Mouse (Mus musculus) left cerebral cortex, adult 8-10 months (tissue): Measurements from ENCODE around the gene March10. TPM values are rescaled to one million over a fixed set of nuclear protein-coding genes. Genes with fewer than 3 reads are reported as not detected.

ENCODE experiments used
- DNase-seq, 2 experiments: peaks; one replicate each; pipeline ENCODE4 v3.0.0; 2022; ENCODE audit warnings: low spot score in 2 of 2
- total RNA-seq, 4 experiments: library from RNA; stranded (reverse); gene quantifications; 2 replicates each; pipeline ENCODE4 v1.2.4; 2022

March10 gene
- 1 to 10 TPM; 3.2 to 4.1 (median 3.9) TPM for total RNA-seq

DNA sequence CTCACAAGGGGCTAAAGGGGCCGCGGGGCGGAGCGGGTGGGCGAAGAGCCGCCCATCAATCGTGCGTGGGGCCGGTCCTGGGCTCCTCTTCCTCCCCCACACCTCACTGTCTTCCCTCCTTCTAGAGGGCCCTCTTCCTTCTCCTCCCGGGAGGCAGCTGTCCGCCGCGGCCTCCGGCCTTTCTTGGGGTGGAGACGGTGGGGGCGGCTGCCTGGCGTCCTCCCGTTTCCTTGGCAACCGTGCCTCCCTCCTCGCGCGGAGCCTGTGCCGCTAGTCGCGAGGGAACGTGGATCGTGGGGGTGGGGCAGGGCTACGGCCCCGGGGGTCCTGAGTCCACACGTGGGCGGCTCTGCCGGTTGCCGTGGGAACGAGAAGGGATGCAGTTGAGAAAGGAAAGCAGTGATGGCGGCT is at the start of gene March10:
Gene March10 (minus strand): TSS at position 239 of the 411 bp plus-strand sequence.
- DNase-seq = peak; percentile 61 to 77

DNA sequence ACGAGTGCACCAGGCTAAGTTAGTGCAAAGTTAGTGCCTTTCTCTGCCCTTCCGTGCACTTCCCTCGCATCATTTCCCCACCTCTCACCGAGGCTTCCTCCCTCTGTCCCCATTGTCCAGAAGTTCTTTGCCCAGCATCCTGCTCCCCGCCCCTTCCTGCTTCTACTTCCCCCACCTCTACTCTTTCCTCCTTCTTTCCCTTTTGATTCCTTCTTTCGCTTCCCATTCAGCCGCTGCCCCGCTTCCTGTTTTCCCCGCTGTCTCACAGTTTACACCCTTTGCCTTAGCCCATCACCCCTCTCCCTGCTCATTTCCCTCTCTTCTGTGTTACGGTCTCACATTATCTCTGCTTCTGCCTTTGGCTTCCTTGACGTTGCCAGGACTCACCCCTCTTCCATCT is 49.8 kb upstream of the March10 start:
- DNase-seq = no peak

DNA sequence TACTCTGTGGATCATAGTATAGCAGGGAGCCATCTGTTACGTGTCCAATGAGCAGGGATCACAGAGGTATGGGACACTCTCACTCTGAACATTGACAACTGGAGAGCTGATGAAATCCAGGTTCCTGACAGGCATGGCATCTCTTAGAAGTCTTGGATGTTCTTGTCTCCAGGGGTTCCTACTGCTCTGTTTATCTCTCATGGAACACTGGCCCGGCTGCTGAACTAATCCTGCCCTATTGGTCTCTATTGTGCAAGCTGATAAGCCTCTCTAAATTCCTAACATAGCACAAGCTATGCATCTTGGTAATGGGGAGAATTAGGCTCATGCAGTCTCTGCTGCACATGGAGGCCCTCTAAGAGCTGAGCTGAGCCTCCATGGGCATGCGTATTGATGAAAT is 48.5 kb upstream of the March10 start:
- no peak for DNase-seq

DNA sequence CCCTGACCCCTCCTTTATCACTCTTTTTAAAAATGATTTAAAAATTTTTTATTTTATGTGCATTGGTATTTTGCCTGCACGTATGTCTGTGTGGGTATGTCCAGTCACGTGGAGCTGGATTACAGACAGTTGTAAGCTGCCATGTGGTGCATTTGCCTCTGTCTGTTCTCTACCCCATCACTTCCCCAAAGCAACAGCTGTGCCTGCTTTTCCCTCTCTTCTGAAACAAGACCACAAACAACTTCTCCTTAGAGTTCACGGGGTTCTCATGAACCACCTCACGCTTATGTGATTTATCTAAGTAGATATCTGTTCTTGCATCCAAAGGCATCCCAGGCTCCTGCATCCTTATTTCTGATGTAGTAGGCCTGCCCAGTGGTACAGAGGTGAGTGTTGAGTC is 45.8 kb upstream of the March10 start:
- DNase-seq = no peak

DNA sequence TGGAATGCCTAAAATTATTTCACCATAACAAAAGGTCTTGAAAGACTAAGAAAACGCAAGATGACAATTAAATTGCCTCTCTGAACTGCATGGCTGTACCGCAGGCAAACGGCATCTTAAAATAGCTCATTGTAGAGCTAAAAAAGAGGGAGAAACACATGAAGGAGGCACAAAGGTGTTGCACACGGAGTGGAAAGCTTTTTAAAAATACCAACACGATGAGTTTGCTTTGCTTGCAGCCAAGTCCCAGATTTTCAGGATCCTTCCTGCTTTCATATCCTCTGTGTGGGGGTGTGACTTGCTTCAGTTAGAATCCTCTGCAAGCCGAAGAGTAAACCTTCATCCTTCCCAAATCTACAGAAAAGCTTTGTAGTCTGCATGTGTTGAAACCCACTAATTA is 41.0 kb upstream of the March10 start:
- peak in 1 of 2 experiments; percentile 68 for DNase-seq

DNA sequence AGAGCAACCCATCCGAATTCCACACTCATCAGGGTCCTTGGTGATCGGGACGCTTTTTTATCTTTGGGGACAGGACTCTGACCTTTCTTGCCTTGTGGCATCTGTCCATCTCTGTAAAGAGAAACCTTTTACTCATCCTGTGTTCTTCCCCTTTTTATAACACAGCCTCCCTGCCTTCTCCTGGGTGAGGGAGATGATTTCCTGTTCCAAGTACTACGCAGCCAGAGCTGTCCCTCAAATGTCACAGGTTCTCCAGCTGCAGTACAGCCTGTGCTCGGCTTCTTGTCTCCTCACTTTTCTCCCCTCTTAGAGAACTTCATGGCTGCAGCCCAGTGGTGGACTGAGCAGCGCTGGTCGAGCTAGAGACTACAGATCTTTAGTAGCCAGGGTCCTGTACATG is 40.1 kb upstream of the March10 start:
- no peak for DNase-seq

DNA sequence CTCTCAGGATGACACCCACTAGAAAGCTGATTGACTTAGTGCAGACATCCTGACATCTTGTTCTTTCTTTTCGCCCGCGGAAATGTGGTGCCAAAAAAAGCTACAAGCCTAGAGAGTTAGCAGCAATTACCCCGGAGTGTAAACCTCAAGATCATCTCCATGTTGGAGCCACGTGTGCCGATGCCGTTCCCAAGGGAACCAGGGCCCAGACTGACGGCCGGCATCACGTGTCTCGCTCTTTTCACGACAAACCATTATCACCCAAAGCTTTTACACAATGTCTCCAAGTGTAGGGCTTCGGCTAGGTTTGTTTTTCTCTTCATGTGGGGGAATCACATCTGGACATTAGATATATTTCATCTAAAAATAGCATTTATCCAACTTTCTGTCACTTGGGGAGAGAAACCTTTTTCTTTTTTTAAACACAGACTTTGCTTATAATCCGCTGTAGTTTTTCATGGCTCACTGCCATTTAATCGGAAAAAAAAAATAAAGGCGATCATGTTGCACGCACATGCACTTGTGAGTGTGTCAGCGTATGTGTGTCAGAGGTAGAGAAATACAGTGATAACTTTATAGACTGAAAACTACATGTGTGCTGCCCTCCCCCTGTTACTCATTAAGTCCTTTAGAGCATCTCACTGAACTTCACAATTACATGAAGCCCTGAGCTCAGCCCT is 39.2 kb upstream of the March10 start:
- DNase-seq = no peak

DNA sequence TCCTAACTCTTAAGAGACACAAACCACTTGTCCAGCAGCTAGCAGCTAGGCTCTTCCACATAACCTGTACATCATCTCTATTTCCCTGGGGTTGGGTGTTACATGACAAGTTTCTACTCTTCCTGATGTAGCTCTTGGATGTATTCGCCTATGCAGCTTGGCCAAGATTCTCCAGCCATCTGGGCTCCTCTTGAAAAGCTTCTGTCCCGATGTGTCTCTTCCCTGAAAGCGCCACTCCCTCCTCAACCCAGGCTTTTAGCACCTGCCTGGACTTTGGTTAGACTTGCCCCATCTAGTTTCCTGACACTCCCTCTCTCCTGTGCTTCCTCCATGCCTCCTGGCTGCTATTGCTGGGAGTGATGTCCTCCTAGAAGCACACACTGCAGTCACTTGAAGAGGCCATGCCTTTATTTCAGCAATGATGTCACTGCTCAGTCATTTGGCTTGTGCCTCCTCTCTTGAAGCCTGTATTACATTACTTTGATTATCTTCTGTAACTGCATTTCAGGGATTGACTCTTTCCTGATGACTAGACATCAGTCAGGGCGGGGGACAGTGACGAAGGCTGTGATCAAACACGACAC is 38.3 kb upstream of the March10 start:
- DNase-seq = no peak

DNA sequence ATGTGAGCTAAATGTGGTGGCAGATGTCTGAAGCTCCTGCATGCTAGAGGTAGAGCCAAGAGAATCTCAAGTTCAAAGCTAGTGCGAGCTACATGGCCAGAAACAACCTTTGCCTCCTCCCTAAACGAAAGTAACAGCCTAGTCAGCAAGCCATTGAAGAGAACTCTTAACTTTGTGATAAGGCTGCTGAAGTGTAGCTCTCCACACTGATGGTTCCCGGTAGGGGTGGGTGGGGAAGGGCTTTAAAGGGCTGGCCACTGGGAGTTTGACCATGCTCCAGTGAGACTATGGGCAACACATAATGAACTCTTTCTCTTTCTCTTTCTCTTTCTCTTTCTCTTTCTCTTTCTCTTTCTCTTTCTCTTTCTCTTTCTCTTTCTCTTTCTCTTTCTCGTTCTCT is 35.9 kb upstream of the March10 start:
- no peak for DNase-seq

DNA sequence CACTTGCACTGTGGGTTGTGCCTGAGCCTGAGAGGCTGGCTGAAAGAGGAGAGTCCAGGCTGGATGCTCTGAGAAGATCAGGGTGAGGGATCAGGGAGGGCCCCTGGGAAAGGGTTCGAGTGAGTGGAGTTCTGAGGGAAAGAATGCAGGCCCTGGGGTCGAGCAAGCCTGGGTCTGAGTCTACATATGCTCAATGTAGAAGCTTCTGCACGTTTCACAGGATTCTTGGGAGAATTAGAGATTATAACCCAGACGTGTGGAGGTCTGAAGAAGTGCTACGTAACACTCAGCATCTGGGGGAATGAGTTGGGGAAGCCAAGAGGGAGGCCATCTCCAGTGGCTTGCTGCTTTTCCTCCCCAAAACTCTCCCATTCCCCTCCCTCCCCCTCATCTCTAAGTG is 34.4 kb upstream of the March10 start:
- no peak for DNase-seq

DNA sequence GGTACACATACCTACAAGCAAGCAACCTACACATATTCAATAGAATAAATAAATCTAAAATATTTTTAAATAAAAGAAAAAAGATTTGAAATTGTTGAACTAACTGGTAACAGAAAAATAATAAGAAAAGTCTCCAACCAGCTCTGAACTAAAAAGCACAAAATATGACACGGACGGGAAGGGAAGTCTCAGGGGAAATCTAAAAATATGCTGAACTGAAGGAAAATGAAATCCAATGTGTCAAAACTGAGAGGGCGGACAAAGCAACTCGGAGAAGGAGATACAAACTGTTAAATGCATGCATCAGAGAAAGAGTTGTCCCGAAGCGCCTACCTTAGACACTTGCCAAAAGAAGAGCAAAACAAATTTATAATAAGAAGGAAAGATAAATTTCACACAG is 28.9 kb upstream of the March10 start:
- DNase-seq = no peak

DNA sequence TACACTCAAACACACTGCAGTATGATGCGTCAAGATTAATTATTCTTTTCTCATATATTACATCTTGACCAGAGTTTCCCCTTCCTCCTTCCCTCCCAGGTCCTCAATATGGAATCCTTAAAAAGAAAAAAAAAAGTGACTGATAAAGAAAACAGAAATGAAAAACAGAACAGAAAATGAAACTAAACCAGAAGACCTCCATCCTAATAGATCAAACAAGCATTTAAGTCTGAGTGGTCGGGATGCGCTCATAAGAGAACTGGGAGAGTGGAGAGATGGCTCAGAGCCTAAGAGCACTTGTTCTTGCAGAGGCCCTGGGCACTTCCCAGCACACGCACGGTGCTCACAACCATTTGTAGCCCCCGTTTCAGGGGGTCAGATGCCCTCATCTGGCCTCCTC is 28.5 kb upstream of the March10 start:
- no peak for DNase-seq

DNA sequence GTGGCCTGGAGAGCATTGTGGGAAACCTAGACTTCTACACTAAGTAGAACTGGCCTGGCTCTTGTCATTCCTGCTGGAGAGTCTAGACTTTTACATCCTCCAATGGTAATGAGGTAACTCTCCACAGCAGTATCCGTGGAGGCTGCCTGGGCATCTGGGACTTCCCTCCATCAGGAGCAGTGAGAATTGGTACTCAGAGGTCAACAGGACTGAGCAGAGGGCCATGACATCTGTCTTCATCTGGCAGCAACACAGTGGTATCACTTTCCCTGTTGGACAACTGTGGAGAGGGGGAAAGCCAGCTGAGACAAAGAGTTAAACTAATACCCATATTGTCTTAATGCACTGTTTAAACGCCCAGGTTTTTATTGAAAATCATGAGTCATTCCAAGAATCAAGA is 26.2 kb upstream of the March10 start:
- no peak for DNase-seq

DNA sequence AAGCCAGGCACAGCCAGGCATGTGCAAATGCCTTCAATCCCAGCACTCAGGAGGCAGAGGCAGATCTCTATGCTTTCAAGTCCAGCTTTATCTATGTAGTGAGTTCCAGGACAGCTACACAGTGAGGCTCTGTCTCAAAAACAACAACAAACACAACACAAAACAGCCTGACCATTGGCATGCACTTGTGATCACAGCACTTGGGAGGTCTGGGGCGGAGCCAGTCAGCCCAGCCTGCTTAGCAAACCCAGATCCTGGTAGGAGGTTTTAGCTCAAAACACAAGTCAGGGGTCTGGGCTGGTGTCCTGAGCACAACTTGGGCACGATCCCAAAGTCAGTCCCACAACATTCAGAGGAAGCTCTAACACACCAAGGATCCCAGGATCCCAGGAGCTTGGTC is 18.2 kb upstream of the March10 start:
- DNase-seq = no peak

DNA sequence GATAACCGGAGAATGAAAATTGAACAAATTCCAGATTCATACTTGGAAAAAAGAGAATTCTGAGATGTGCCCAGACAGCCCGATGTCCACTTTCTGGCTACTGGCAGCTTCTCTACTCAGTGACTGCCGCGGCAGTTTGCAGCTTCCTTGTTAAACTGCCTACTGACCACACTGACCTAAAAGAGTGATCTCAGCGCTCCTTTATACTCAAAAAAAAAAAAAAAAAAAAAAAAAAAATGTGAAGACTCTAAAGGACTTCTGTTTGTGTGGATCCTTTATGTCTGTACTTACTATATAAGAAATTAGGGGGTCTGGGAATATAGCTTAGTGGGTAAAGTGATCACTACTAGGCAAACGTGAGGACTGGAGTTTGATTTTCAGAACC is 17.8 kb upstream of the March10 start:
- no peak for DNase-seq

DNA sequence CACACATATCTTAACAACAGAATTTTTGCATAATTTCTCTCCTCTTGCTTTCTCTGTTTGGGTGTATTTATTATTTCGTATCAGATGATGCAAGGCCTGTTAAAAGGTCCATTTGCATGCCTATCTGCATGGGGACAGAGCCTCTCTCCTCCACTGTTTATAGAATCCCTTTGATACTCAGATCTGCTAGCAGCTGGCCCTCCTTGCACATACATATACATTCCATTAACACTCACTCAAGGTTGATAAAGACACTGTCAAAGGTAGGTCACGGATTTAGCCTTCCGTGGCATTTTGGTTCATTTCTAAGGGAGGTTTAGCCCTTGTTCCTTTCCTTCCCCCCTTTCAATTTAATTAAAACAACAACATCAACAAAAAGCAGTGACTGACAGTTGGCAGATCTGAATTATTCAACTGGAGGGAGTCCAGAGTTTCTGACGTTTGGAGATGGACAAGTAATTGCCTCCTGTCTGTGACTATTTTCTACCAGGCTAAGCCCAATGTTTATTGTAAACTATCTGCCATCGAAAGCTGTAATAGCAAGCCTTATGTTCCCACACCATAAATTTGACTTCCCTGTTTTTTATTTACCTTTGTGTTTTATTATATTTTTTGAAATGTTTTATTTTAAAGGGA is 17.3 kb upstream of the March10 start:
- no peak for DNase-seq

DNA sequence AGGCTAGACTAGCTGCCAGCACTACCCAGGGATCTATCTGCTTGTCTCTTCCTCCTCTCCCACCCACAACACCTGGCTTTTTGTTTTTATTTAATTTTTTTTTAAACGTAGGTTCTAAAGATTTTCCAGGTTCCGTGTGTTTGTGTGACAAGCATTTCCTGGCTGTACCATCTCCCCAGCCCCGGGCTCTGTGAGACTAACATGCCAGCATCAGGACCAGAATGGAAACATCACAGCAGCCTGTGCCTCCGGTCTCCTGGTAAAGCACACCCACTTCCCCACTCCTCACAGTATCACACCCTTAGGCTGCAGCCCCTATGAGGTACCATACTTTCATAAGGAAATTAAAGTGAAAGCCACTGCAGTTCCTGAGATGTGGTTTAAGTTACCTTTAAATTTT is 16.1 kb upstream of the March10 start:
- DNase-seq = no peak

DNA sequence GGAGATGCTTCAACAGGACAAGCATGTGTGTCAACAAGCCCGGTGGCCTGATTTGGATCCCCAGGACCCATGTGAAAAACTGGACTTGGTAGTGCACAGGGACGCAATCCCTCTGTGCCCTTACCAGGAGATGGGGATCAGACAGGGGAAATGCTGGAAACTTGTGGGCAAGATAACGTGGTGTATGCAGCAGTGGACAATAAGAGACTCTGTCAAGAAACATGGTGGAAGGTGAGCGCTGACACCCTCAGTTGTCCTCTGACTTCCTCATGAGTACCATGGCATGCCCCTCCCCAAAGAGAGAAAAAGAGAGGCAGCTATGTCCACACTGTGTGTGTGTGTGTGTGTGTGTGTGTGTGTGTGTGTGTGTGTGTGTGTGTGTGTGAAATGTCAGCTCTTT is 14.4 kb upstream of the March10 start:
- DNase-seq = no peak

DNA sequence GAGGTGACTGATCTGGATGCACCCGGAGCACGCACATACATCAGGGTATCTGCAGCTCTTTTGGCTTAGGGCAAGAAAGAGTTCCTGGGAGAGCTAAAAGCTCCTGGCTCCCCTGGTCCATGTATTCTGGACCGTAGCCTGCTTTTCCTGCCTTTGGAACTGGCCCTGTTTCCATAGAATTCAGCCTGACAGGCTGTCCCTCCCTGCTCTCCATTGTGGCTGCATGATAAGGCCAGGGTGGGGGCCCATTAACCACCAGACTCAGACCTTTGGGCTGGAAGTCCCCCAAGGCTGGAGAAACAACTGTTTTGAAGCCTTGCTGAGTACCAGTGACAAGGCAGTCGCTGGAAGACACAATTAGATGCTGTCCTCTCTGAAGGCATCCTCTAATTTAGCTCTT is 13.0 kb upstream of the March10 start:
- no peak for DNase-seq

DNA sequence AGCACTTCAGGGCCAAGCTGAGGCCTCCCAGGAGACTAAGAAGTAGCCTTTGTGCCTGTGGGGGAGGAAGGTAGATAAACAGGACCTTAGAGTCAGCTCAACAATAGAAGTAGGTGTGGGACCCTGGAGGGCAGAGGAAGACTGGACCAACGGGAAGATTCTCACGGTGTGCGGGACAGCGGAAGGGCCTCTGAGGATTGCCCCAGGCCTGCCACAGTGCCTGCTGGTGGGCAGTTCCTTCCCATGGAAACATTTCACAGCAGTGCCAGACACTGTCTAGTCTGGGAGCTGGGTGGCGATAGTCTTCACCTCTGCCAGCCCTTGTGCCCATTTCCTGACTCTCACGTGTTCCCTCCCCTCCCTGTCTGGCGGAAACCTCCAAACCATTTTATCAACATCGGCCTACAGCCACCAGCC is 12.6 kb upstream of the March10 start:
- DNase-seq = no peak

DNA sequence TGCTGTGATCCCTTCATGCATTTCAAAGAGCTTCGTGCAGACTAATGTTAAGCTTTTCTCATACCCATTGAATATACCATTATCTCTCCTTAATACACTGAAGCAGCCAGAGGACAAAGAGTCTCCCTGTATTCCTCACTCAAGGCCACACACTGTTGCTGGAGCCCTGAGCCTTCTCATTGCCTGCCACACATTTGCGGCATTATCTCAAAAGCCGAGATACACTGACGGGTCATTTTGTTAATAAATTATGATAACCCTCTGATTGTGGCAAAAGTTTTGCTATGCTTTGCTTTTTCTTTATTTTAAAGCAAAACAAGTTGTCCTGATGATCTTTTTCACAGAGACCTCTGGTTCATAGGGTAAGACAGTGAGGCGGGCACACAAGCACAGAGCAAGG is 11.9 kb upstream of the March10 start:
- DNase-seq = no peak

DNA sequence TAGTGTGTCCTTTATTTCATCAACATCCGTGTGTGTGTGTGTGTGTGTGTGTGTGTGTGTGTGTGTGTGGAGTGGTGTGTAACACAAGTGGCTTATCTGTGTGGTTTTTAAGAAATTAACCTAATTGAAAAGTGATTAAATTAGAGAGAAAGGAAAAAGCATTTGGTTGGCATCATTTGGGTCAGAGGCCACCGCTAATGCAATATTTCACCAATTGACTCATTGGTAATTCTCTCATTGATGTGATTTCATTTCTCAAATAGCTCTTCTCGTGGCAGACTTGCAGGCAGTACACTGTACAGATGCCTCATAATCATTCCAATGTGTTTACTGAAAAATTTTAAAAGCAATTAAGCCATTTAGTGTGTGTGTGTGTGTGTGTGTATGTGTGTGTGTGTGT is 11.3 kb upstream of the March10 start:
- no peak for DNase-seq

DNA sequence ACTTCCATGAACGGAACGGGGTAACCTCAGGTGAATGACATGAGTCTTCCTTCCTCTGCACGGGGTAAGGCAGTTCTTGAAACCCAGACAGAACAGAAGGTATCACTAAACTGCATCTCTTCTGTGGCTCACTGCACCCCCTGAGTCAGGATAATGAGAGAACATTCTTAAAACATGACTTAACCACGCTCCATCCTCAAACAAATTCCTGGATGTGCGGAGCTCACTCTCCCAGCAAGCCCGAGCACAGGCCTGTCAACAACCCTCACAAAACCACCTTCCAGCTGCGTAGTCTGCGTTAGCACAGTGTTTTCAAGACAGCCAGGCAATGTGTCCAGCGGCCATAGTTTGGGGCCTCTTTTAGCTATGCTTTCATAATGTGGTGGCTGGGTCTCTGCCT is 10.7 kb upstream of the March10 start:
- no peak for DNase-seq
